Mouse (Mus musculus): ENCODE measurements around the gene Eepd1. TPM values are rescaled to one million over a fixed set of nuclear protein-coding genes. Genes with fewer than 3 reads are reported as not detected.

The Eepd1 gene
- total RNA-seq, 2 experiments from 2014 or later, result 14.5 to 17.6 TPM

GRCm38 (mm10) chr9:25629531-25630099 is 148.3 kb downstream of the Eepd1 start:
- no peak for DNase-seq (ENCODE audit: extremely low spot score in 1 of 2, low spot score in 2 of 2)
- intact Hi-C loops (cut with DNase I), result no loop called here

Other genes starting within 250 kb of the Eepd1 start
- 100 to 1,000 TPM; 320 to 329 TPM for gene Sept7, start 229.1 kb upstream of the Eepd1 start, total RNA-seq (2021)